Mouse (Mus musculus): ENCODE data around the gene Evi2a.

Evi2a gene

GRCm38 (mm10) chr11:79530333-79530761 is at the start of gene Evi2a, which contains the start of gene Evi2:
TSS of gene Evi2a (minus strand) at chr11:79530609.
TSS of gene Evi2 (minus strand) at chr11:79530589.
- DNase-seq (ENCODE audit: low read depth, low spot score) = peak; percentile 43

- peak; percentile 87 for DNase-seq (ENCODE audit: low read depth, low spot score)
Measured at GRCm38 (mm10) chr11:79577741-79578140, 47.3 kb upstream of the Evi2a start.

DNA sequence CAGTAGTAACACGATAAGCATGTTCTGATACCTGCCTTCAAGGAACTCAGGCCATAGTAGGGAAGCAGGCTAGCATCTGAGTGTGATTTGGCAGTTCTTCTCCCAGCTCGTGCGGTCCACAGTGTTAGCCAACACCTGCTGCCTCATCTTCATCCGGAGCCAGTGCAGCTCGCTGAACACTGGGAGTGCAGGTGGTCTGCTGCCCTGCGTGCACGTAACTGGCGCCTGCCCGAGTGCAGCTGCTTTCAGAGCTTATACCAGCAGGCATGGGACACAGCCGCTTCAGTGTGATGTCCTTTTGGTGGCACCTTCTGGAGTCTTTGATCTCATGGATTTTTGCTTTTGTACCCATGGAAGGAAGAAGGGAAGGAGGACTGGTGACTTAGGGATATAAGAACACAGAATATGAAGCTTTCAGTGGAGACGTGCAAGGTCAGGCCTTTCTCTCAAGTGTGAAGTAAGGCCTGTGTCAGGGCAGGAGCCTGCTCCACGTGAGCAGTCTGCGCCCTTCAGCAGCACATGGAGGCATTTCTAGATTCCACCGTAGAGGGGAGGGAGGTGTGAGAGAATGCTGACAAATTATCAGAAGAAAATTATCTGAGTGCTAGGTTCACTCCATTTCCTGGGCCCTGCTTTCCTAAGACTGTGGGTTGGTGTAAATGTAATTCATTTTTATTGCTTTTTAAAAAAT is 45.1 kb upstream of the Evi2a start:
- DNase-seq (ENCODE audit: low read depth, low spot score) = no peak

GRCm38 (mm10) chr11:79573836-79574235 is 43.4 kb upstream of the Evi2a start:
- no peak for DNase-seq (ENCODE audit: low read depth, low spot score)

GRCm38 (mm10) chr11:79570319-79570718 is 39.9 kb upstream of the Evi2a start:
- no peak for DNase-seq (ENCODE audit: low read depth, low spot score)

- no peak for DNase-seq (ENCODE audit: low read depth, low spot score)
Measured at GRCm38 (mm10) chr11:79568197-79568911, 37.9 kb upstream of the Evi2a start.

GRCm38 (mm10) chr11:79566947-79567346 is 36.5 kb upstream of the Evi2a start:
- DNase-seq (ENCODE audit: low read depth, low spot score) = no peak

DNA sequence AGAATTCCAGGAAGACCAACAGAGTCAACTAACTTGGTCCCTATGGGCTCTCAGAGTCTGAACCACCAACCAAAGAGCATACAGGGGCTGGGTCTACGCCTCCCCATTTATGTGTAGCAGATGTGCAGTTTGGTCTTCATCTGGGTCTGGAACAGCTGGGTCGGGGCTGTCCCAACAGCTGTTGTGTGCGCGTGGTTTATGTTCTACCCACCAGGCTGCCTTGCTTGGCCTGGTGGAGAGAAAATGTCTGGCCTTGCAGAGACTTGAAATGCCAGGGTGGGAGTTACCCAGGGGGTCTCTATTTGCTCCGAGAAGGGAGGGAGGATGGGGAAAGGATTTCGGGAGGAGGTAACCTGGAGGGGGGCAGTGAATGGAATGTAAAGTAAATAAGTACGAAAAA is 33.1 kb upstream of the Evi2a start:
- DNase-seq (ENCODE audit: low read depth, low spot score) = no peak

- no peak for DNase-seq (ENCODE audit: low read depth, low spot score)
Measured at GRCm38 (mm10) chr11:79560536-79560935, 30.1 kb upstream of the Evi2a start.

GRCm38 (mm10) chr11:79552622-79553021 is 22.2 kb upstream of the Evi2a start:
- DNase-seq (ENCODE audit: low read depth, low spot score) = no peak

DNA sequence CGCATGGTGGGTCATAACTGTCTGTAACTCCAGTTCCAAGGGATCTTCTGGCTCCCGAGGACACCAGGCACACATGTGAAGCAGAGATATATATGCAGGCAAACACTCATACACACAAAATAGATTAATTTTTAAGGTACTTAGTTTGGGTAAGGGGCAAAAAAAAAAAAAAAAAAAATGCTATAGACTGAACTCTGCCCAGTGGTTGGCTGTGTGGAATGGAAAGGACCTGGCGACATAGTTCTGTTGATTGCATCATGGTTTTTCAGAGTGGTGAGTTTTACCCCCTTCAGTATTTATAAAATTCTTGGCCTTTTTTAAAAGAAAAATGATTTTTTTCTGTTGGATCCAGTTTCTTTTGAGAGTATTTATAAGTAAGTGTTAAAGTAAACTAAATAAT is 5.9 kb upstream of the Evi2a start:
- no peak for DNase-seq (ENCODE audit: low read depth, low spot score)

- no peak for DNase-seq (ENCODE audit: low read depth, low spot score)
Measured at GRCm38 (mm10) chr11:79535554-79535953, 5.1 kb upstream of the Evi2a start.

GRCm38 (mm10) chr11:79533950-79534690 is 3.7 kb upstream of the Evi2a start:
- DNase-seq (ENCODE audit: low read depth, low spot score) = peak; percentile 97

- no peak for DNase-seq (ENCODE audit: low read depth, low spot score)
Measured at GRCm38 (mm10) chr11:79533311-79533710, 2.9 kb upstream of the Evi2a start.

- no peak for DNase-seq (ENCODE audit: low read depth, low spot score)
Measured at GRCm38 (mm10) chr11:79531485-79531884, 1.1 kb upstream of the Evi2a start.

GRCm38 (mm10) chr11:79530774-79531173 is 365 bp upstream of the Evi2a start:
- DNase-seq (ENCODE audit: low read depth, low spot score) = no peak

DNA sequence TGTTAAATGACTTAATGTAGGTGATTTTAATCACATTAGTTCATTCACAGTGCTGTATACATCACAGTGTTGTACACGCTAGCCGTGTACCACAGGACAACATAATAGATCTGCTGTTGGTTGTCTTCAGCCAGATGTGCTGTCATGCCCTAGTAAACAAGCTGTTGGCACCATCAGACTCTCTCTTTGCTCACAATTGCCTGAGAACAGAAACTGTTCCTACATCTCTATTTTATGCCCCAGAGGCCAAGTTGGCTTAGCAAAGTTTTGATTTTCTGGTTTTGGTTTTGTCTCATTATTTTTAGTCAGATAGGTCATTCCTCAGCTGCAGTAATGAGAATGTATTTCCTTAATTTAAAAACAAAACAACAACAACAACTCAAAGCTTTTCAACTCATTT is 673 bp downstream of the Evi2a start:
- DNase-seq (ENCODE audit: low read depth, low spot score) = no peak

GRCm38 (mm10) chr11:79529226-79529625 is 1.2 kb downstream of the Evi2a start:
- DNase-seq (ENCODE audit: low read depth, low spot score) = no peak

DNA sequence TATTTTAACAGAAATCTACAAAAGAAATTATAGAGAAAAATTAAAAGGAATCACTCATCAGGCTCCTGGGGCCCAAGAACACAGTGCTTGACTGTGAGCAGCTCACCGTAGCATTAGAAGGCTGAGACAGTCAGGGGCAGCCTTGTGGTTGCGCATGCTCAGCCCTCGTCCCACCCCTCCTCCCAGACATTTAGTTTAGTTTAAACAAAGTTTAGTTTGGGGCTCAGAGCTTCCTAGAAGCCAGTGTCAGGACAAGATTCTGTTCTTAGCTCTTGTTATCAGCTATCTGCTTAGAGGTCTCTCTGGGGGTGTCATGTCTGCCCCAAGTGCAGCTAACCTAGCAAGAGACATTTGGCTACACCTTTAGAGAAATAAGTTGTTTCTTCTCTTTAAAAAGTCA is 1.8 kb downstream of the Evi2a start:
- no peak for DNase-seq (ENCODE audit: low read depth, low spot score)

GRCm38 (mm10) chr11:79527739-79528384 is 2.5 kb downstream of the Evi2a start:
- no peak for DNase-seq (ENCODE audit: low read depth, low spot score)

GRCm38 (mm10) chr11:79527015-79527738 is 3.2 kb downstream of the Evi2a start:
- DNase-seq (ENCODE audit: low read depth, low spot score) = no peak
